Mouse (Mus musculus): ENCODE measurements at regions not wholly inside any gene's neighbourhood (a gene's known extent, or its start where the extent isn't known, plus 50 kb on each side); places are given as distances from the start of the nearest gene placed in this dataset.
"Not testable (repeated sequence)": the region's sequence is repeated elsewhere in the genome, so short reads cannot be mapped to it uniquely, and the experiment has no call there.

DNA sequence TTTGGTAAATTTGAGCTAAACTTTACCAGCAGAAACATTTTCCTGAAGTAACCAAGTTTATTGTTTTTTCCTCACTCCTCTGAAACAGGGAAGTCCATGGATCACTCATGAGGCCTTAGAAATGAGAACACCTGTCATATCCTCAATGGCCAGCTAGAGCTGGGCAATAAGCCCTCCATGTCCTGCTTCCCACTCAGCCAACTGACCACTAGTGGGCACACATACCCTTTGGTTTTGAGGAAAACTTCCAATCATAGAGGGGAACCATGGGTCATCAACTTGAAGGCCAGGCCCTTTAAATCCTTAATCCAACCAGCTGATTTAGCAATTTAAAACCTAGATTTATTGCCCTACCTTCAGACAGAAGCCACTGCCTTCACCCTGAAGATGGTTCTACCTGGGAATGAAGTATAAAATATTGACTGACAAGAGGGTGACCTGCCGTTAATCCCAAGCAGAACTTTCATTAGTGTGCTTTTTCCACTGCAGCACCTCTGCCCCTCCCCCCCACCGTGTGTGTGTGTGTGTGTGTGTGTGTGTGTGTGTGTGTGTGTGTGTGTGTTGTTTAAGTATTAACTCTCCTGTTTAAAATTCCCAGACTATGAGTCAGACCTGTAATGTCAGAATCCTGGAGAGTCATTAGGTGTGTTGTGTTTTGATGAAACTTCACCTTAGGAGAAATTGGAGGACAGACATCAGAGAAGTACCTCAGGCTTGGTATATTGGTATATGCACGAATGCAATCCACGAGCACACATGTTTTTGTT lies 312.3 kb downstream of the Hdgfl1 start:
- no peak for DNase-seq

DNA sequence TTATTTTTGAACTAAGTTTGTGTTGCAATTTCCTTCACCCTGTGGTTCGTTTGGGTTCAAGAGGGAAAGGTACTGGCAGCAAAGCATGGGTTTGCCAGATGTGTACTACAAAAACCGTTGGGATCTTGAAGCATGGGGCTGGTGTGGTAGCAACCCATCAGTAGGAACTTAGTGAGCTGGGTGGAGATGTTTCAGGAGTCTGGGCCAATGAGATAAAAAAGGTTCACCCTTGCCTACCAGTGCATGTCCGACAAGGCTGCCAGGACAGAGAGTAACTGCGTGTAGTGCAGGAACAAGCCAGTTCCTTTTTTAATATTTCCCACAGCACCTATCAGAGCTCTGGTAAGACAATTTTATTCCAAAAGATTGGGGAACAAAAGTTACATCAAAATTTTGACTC lies 343.3 kb downstream of the Hdgfl1 start:
- no peak for DNase-seq

DNA sequence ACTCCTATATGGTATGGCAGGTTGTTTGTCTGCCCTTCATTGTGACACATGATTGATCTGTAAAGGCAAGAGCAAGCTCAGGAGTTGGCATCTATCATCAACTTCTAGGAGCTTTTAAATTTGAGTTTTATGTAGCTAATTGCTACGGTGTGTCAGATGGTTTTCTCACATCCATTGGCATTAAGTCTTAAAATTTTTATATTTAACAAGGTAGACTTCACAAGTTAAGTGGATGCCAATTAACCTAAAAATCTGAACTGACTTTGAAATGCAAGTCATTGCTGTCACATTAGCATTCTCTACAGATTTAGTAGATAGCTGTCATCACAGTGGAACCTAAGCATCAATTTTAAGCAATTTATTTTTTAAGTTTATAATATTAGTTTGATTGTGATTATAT lies 345.5 kb downstream of the Hdgfl1 start:
- no peak for DNase-seq

GRCm38 (mm10) chr13:26405757-26406156 lies 364.2 kb downstream of the Hdgfl1 start:
- DNase-seq: no peak

- DNase-seq: no peak
Measured at GRCm38 (mm10) chr13:26404707-26405106, 365.3 kb downstream of the Hdgfl1 start.

DNA sequence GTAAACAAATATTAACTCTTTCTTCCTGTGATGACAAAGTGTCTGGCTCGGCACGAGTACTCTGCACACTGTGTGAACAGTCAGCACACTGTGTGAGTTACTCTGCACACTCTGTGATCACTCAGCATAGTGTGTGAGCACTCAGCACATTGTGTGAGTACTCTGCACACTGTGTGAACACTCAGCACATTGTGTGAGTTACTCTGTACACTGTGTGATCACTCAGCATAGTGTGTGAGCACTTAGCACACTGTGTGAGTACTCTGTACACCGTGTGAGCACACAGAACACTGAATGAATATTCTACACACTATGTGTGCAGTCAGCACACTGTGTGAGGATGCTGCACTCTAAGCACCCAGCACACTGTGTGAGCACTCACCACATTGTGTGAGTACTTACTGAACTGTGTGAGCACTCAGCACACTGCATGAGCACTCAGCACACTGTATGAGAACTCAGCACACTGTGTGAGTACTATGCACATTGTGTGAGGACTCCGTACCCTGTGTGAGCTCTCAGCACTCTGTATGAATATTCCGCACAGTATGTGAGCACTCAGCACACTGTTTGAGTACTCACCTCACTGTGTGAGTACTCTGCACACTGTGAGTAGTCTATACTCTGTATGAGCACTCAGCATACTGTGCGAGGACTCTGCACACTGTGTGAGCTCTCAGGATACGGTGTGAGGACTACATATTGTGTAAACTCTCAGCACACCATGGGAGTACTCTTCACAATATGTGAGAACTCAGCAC lies 381.9 kb downstream of the Hdgfl1 start:
- DNase-seq: no peak

DNA sequence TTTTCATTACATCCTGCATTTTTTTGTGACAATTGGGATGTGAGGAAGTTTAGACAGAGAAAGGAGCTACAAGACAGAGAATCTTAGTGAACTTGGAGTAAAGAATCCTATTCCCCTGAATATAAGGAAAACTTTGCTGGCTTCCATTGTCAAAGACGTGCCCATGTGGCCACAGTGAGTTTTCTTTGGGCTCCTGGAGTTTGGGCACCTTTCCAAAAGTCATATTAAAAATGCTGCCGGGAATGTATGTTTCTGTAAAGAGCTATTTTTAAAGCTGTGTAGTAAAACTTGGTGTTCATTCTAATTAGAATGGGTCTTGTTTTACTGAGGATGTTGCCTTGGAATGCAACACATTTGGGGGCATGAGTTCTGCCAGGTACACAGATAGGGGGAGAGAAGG lies 387.3 kb downstream of the Hdgfl1 start:
- DNase-seq: no peak

GRCm38 (mm10) chr13:26382154-26382553 lies 387.8 kb downstream of the Hdgfl1 start:
- DNase-seq: no peak

DNA sequence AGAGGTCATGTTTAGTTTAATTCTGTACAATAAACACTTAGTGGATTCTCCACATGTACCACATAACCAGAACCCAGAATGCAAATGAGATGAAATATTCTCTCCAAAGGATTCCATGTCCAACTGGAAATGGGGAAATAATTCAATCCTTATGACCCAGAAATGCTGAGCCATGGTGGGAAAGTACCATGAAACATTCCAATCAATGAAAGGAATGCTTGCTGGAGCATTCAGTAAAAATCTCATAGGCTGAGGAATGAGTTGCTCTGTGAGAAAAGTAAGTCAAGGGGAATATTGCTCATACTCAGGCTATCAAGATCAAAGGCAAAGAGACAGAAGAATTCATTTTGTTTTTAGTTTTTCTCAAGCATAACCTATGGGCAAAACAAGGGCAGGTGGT lies 394.4 kb downstream of the Hdgfl1 start:
- DNase-seq: no peak

DNA sequence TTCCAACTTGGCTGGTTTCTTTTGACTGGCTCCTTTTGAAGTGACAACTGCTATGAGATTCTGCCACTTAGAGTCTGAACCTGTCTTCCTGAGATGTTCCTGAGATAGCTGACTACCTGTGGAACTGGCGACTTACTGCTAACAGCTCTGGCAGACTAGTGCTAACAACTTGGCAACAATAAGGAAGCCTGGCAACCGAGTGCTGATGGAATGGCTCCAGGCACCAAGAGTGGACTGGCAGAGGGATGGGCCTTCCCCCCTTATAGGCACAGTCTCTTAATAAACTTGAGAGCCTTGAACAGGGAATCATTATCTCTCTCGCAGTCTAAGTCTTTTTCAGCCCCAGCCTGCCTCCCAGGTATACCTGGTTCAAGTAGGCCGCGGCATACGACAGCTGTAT lies 404.1 kb downstream of the Hdgfl1 start:
- not testable (repeated sequence) for DNase-seq

GRCm38 (mm10) chr13:26356341-26356740 lies 413.6 kb downstream of the Hdgfl1 start:
- DNase-seq: no peak

GRCm38 (mm10) chr13:26354421-26354820 lies 415.5 kb downstream of the Hdgfl1 start:
- DNase-seq: no peak

- no peak for DNase-seq
Measured at GRCm38 (mm10) chr13:26350510-26350909, 419.5 kb downstream of the Hdgfl1 start.

DNA sequence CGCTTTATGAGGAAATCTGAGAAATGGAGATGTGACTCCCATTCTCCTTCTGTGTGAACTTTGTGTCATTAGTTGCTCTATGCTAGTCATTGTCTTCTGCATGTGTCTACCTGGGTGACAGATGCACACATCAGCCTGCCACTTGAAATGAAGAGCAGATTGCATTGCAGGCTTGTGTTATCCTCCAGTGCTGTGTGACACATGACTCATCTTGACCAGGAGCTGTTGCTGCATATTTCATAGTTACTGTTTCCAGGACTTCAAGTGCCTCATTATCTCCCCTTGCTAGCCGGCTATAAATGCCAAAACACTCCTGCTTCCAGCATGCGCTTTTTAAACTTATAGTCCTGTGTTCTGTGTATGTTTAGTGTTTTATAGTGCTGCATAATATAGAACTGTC lies 431.2 kb downstream of the Hdgfl1 start:
- no peak for DNase-seq

DNA sequence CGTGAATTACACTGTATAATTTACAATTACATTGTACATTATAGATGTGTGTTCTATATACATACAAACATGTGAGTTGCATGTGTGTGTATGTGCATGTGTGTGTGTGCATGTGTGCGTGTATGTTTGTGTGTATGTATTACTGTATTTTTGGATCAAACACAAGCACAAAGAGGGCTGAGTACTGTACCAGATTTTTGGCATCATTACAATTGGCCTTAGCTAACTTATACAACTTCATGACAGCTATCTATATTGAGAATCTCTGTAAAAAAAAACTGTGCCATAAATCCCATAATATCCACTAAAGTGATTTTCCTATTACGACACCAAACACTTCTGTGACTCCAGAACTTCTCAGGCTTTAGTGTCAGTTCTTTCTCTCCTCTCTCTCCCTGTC lies 444.9 kb downstream of the Hdgfl1 start:
- no peak for DNase-seq

- DNase-seq: no peak
Measured at GRCm38 (mm10) chr13:26324633-26325032, 445.3 kb downstream of the Hdgfl1 start.

DNA sequence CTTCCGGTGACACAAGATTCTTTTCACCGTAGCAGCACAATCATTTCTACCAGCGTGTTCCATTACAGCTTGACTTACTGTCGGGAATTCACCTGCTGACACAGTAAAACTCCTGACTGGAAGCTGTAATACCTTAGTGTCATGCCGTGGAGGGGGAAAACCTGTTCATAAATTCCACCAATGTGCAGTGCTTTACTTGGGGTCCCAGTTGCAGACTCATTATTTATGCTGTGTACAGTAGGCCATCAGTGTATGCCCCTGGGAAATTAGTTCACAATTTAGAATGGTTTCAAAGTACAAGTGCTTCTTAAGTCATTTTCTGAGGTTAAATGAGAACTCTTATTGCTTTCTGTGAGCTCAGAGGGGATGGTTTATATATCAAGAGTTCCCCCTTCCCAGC lies 451.4 kb downstream of the Hdgfl1 start:
- no peak for DNase-seq

DNA sequence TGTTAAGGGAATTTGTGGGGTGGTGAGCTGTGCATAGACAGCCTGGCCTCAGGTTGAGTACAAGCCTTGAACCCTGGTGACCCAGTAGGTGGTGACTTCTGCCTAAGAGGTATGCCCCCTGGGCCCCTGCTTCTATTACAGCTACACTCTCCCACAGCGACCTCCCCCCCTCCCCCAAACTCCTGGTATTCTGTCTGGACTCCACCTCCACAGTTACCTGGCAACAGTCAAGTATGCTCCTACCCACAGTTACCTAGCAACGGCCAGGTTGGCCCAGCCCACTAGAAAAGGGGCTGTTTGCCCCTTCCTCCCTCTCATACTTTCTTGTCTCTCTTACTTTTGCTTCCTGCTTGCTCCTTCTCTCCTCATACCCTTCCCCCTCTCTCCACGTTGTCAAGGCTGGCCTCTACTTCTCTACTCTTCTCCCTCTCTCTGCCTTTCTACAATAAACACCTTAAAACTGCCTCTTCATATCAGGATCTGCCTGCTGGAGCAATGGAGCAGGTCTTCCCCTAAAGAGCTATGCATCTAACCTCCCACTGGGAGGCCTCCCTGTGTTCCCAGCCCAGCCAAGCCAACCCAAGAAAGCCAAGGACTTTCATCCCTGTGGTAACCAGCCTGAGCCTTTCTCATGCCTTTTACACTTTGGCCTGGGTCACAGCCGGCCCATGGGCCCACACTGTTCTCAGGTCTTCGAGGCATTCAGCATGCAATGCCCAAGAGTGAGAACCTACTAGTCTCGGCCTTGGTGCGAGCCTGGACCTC lies 457.5 kb downstream of the Hdgfl1 start:
- no peak for DNase-seq

- no peak for DNase-seq
Measured at GRCm38 (mm10) chr13:26284073-26284444, 485.9 kb downstream of the Hdgfl1 start.

- no peak for DNase-seq
Measured at GRCm38 (mm10) chr13:26283397-26284072, 486.4 kb downstream of the Hdgfl1 start.

- DNase-seq: no peak
Measured at GRCm38 (mm10) chr13:26282291-26282690, 487.7 kb downstream of the Hdgfl1 start.

DNA sequence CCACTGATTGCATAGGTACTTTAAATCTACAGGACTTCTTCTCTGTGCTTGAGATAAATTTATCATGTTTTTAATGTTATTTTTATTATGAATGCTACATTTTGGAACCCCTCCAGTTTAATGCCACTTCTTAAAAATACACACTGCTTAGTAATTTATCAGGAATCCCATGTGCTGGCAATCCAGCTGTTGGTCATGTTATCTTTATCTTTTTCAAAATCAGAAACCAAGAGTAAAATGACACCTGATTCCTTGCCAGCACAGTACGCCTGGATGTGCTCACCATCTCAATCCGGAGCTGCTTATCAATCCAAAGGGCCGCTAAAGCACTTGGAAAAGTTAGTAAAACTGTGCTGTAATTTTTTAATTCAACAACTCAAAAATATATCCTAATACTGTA lies 497.1 kb downstream of the Hdgfl1 start:
- no peak for DNase-seq

DNA sequence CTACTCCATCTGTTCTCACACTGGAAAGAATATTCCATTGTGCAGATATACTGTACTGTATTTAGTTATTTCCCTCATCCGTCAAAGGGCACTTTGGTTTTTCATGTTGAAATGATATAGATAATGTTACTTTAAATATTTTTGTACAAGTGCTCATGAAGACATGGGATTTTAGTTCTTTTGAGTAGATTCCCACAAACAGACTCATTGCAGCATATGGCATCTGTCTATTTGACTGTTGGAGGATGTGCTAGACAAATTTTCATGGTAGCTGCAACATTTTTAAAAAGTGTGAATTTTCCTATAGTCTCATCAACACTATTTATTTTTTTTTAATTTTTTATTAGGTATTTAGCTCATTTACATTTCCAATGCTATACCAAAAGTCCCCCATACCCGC lies 502.5 kb downstream of the Hdgfl1 start:
- DNase-seq: no peak

Data from thymus, postnatal 36 days (tissue).